Mouse (Mus musculus): Measurements from ENCODE around the gene Btbd7.

DNA sequence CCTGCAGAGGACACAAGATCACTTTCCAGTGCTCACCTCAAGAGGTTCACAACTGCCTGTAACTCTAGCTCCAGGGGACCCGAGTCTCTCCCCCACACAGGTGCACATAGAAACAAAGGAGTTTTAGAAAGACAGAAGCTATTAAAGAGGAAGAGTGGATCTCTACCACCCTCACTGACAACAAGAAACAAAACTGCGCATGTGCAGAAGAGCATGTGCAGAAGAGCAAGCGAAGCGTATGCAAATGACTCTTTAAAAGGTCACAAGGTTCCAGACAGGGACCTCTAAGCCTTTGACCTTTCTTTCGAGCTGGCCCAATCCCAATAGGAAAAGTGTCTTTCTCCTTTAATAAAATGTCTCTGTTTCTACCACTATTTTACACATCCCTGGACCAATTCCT, 10.3 kb upstream of the Btbd7 start:
- TF ChIP-seq CTCF (IDR thresholded peaks at IDR 0.05; ENCODE audit: insufficient read depth, low read depth, low read length) = no peak
- no peak for TF ChIP-seq POLR2A (IDR thresholded peaks at IDR 0.05; ENCODE audit: insufficient read depth, low read depth, low read length)
